Mouse (Mus musculus) bone marrow macrophage, adult 2 months (primary cell): ENCODE measurements around the gene Supt6. TPM values are rescaled to one million over a fixed set of nuclear protein-coding genes. Genes with fewer than 3 reads are reported as not detected.
"Not testable (repeated sequence)": the region's sequence is repeated elsewhere in the genome, so short reads cannot be mapped to it uniquely, and the experiment has no call there.

ENCODE experiments used
- H3K27ac ChIP-seq: 2 replicates; pipeline ENCODE4 v1.5.1; 2012; ENCODE audit warnings: low read depth, low read length; ENCODE audit not compliant: insufficient read depth
- H3K4me1 ChIP-seq: 2 replicates; pipeline ENCODE4 v1.6.1; 2012; ENCODE audit warnings: low read length; ENCODE audit not compliant: control insufficient read depth, insufficient read depth
- H3K4me3 ChIP-seq: 2 replicates; pipeline ENCODE4 v1.5.1; 2012; ENCODE audit warnings: mild to moderate bottlenecking, low read length, moderate library complexity; ENCODE audit not compliant: insufficient read depth
- CTCF ChIP-seq: IDR thresholded peaks from 2 replicates; pipeline ENCODE4 v1.5.1; 2012; ENCODE audit warnings: low read depth, mild to moderate bottlenecking, low read length, moderate library complexity
- POLR2A ChIP-seq: IDR thresholded peaks from 2 replicates; pipeline ENCODE4 v1.6.1; 2012; ENCODE audit warnings: mild to moderate bottlenecking, low read depth, low read length, borderline replicate concordance
- polyA plus RNA-seq: library from polyadenylated mRNA; stranded (reverse); fragments of >200 nt; gene quantifications from 2 replicates; pipeline ENCODE4 v1.2.4, GENCODE M21; 2012; ENCODE audit not compliant: missing spikeins, insufficient read depth, insufficient read length

Supt6 gene
- polyA plus RNA-seq, 1 experiment = 39.1 TPM

- Histone ChIP-seq H3K4me1 (no peaks in the 10 kb centered on the region), H3K27ac (no peak overlapping the region), H3K4me3 (no peak overlapping the region)
- TF ChIP-seq POLR2A = no peak
- no peak for TF ChIP-seq CTCF
These were observed 43.4 kb downstream of the Supt6 start for GRCm38 (mm10) chr11:78202372-78202771.

GRCm38 (mm10) chr11:78195101-78195863 is 50.5 kb downstream of the Supt6 start:
- H3K4me3 ChIP-seq = no peak overlapping the region
- TF ChIP-seq CTCF (no peak), POLR2A (no peak)
- H3K4me1 ChIP-seq = peaks cover 10% of the 10 kb centered on the region
- no peak overlapping the region for H3K27ac ChIP-seq

- TF ChIP-seq CTCF = no peak
- TF ChIP-seq POLR2A = no peak
- peaks cover 12% of the 10 kb centered on the region for H3K4me1 ChIP-seq
- H3K4me3 ChIP-seq = peak overlapping the region; percentile 51
- no peak overlapping the region for H3K27ac ChIP-seq
These were observed 51.2 kb downstream of the Supt6 start for GRCm38 (mm10) chr11:78194411-78195100.

GRCm38 (mm10) chr11:78193113-78193512 is 52.7 kb downstream of the Supt6 start, which contains the start of gene Proca1:
TSS of gene Proca1 (plus strand) at chr11:78193392.
- Histone ChIP-seq H3K4me3 (no peak within 1 kb of the TSS), H3K4me1 (peaks cover 14% of the 10 kb centered on the region), H3K27ac (no peak within 1 kb of the TSS)
- TF ChIP-seq CTCF = no peak
- no peak for TF ChIP-seq POLR2A

GRCm38 (mm10) chr11:78190041-78190440 is 55.7 kb downstream of the Supt6 start:
- no peak for TF ChIP-seq POLR2A
- TF ChIP-seq CTCF = no peak
- H3K4me3 ChIP-seq = no peak overlapping the region

GRCm38 (mm10) chr11:78189234-78190040 is 56.4 kb downstream of the Supt6 start:
- no peak for TF ChIP-seq CTCF
- TF ChIP-seq POLR2A = no peak
- H3K4me3 ChIP-seq = peak overlapping the region; percentile 70
- no peak overlapping the region for H3K27ac ChIP-seq
- peaks cover 7% of the 10 kb centered on the region for H3K4me1 ChIP-seq

More at GRCm38 (mm10) chr11:78190041-78190440, 55.7 kb downstream of the Supt6 start:
- Histone ChIP-seq H3K27ac (no peak overlapping the region), H3K4me1 (peaks cover 7% of the 10 kb centered on the region)

- Histone ChIP-seq H3K27ac (peak within 1 kb of the TSS; percentile 47), H3K4me1 (peaks cover 7% of the 10 kb centered on the region), H3K4me3 (peak within 1 kb of the TSS; percentile 70)
- TF ChIP-seq POLR2A (no peak), CTCF (no peak)
These were observed 57.2 kb downstream of the Supt6 start, which contains the start of gene Rab34 for GRCm38 (mm10) chr11:78188331-78189233. TSS of gene Rab34 (plus strand) at chr11:78188430.

- H3K4me1 ChIP-seq = peaks cover 19% of the 10 kb centered on the region
- H3K27ac ChIP-seq, H3K4me3 ChIP-seq: not testable (repeated sequence)
These were observed 61.1 kb downstream of the Supt6 start for GRCm38 (mm10) chr11:78184702-78185101.
